Mouse (Mus musculus): ENCODE measurements around the gene 1810046K07Rik.

Gene 1810046K07Rik

DNA sequence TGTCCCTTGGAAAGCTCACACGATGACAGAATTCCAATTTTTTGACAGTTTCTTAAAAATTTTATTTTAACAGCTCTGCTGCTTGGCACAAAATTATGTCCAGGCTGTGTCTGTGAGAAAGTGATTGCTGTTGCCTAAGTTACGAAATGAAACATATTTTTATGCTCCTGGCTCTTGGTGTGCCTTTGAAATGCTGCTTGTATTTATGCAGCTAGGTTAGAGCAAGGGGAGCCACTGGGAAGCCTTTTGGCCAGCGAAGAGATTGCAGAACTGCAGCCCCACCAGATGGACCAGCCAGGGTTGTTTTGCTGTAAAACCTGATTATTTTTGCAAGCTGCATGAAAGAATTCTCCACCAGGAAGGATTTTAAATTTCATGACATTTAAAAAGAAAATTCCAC is 23.6 kb downstream of the 1810046K07Rik start:
- peak; percentile 72 for DNase-seq (ENCODE audit: low read depth, low spot score)

DNA sequence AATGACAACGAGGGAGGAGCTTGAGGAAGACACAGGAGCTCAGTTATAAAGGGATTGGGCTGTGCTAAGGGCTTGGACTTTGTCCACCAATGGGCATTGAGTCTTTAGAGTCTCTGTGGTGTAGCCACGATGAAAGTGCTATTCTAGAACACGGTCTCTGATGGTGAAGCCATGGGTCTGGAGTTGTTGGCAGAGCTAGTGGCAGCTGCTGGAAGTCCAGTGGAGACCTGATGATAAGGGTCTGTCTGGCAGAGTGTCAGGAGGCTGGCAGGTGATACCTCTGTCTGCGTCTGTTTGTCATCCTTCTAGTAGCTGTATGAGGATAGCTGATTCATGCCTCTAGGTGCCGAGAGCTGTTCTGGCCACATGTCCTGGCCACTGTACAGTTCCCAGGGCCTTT is 24.7 kb downstream of the 1810046K07Rik start:
- DNase-seq (ENCODE audit: low read depth, low spot score): no peak

DNA sequence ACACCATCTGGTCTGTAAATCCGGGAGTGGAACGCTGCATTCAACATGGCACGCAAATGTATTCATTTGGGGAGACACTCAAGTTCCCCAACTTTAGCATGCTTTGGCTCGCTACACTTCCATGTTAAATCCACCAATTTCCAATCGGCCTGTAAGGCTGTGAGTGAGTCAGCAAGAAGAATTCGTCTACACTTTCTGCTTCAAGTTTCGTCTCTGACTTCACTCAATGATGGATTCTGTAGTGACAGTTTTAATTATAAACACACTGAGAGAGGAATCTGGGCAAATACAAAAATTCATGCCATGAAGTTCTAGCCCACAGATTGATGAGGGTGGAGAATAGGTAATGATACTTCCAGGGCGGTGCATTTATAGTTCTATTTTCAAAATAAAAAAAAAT is 35.2 kb downstream of the 1810046K07Rik start:
- no peak for DNase-seq (ENCODE audit: low read depth, low spot score)

DNA sequence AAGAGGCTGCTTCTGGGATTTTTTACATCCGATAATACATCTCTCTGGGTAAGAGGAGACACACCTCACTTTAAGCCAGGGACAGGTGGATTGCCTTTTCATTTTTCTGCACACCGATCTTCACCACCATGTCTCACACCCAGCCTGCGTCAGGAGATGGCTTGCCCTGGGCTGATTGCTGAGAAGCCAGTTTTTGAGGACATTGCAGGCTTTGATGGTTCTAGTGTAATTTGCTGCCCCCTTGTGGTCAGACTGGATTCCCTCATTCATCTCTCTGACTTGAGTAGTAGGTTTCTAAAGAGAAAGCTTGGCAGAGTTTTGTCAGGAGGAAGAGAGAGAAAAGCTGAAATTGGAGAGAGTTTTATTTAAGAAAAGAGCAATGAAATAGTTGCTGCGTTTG is 36.0 kb downstream of the 1810046K07Rik start:
- peak; percentile 70 for DNase-seq (ENCODE audit: low read depth, low spot score)

DNA sequence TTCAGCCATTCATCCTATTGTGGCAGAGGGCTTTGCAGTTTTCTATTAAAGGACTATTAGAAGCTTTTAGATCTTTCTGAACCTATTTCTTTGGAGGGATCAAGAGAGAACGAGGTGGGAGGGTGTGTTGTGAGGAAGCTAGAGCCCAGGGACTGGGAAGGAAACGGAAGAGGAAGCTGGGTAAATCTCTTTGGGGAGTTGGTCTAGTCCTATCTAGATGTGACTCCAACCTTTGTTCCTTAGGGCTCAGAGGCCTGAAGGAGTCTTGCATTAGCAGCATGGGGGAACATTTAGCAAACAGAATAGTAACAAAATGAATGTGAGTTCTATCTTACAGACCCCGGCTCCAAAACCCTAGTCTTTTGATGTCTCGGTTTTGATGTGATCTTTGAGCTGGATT is 37.7 kb downstream of the 1810046K07Rik start:
- DNase-seq (ENCODE audit: low read depth, low spot score): no peak

DNA sequence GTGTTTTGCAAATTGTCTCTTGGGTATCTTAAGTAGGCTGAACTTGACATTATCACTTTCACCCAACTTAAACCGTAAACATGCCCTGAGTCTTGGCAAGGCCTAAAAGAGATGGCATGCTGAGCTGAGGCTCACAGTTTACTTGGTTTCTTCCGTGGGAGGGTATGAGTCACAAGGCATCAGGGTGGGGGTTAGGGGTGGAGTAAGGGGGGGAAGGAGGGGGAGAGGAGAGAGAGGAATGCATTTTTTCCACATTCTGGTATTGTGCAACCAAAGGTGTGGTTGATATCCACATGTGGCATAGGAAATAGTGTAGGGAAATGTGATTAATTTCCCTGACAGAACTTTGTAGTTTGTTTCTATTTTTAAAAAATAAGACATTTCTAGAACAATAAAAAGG is 42.6 kb downstream of the 1810046K07Rik start:
- DNase-seq (ENCODE audit: low read depth, low spot score): no peak

DNA sequence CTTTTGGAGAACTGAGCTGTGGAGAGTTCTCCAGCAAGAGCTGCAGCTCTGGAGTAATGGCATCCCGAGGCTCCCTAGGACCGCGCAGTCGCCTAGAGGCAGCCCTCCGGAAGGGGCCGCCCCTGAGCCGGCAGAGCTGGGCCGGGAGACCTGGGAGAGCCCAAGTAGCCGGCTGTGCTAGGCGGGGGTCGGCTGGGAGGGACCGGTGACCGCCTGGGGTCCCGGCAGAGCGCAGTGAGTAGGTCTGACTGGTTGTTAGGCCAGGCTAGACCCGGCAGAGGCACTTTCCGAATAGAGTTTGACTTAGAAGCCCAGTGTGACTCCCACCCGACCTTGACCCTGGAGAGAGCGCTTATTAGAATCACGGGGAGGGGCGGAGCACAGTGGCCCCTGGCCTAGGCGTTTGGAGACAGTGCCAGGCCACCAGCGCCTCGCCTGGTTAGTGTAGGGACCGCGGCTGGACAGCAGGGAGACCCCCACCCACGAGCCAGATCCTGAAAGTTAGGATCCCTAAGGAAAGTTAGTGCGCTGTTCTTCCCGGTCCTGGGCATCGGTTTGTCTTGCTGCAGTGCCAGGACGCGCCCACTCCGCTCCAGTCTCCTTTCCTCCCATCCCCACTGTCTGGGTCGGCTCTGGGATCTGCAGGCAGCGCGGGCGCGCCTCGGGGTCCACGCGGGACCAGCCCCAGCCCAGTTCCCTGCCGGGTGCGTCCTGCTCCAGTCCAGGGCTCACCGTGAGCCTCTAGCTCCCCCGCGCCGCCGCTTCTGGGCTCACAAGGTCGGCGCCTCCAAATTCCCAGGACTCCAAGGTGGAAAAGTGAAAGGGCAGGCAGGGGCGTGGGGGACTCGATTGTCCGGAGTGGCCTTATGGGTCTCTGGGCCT is 50.0 kb downstream of the 1810046K07Rik start, which contains the start of gene Colca2:
Colca2 (minus strand) TSS at position 70 of the 882 bp plus-strand sequence.
- no peak for DNase-seq (ENCODE audit: low read depth, low spot score)

DNA sequence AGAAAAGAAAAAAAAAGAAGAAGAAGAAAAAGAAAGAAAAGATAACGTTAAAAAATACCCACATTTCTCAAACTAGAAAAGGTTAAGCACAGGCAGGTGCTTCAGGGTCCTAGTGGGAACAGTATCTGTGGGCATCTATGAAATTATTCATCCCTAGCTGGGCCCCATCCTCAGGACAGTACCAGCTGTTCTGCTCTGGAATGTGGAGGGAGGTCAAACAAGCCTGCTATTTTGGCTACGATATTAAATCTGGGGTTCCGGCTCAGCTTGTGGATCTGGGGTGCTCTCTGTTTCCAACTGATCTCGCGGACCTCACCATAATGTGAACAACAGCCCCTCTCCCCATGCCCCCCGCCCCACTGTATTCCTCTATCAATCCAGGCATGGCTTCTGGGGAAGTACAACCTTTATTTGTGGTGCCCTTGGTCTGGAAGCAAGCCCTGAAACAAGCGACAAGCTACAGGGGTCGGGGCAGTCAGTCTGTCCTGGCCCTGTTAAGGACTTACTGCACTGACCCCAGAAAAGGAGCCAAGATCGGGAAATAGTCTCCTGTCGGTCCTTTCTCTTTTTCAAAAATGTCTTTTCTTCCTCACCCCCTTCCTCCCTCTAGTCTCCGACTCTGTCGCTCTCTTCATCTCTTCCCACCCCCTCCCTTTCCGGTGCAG is 50.8 kb downstream of the 1810046K07Rik start:
- no peak for DNase-seq (ENCODE audit: low read depth, low spot score)

DNA sequence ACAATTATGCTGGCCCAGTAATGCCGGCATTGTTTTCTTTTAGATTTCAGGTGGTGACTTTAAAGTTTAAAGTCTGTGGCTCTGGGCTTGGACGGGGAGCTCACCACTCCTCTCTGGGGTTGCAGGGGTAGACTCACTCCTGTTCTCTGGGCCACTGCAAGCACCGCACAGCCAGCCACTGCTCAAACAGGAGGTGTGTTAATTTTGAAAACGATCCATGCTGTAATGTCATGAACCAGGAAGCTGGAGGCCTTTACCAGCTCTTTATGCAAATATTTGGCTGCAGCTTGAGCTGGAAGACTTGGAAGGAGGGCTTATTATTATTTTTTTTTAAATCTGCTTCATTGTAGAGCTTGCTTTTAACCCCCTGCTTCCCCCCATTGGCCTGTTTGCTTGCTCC is 54.0 kb downstream of the 1810046K07Rik start:
- no peak for DNase-seq (ENCODE audit: low read depth, low spot score)

DNA sequence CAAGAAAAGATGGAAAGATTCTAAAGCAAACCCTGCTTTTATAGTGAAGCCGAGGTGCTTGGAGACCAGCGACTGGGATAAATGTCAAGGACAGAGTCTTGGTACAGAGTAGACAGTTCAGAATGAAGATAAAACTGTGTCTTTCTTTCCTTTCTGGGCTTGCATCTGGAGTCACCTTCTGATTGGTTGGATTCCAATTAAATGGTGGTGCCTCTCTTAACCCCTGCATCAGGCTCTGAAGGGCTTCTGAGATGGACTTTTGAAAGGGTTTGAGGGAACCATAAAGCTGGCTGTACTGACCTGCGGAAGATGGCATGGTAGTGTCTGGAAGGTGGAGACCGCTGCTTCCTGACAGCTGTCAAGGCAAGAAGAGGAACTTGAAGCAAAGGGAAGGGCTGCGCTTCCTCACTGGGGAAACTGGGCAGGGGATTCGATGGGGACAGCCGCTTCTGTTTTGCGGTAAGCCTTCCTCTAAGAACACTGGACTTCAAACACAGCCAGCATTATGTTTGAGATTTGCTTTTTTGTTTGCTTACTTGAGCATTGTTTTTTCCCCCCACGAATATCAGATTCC is 55.0 kb downstream of the 1810046K07Rik start:
- DNase-seq (ENCODE audit: low read depth, low spot score): no peak

DNA sequence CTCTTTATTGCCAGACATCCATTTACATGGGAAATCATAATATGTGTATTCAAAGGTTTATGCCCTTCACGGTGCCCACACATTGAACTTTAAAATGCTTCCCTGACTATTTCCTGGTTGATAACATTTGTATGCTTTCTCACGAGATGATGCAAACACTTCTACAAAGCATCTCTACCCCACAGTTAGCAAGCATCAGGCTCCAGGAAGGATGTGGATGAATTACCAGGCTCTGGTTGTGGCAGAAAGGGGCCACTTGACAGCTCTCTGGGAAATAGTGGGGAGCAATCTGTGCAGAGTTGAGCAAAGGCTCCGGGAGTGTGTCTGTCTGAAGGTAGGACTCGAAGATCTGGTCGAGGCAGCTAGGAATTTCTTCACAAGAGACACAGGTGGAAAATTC is 56.6 kb downstream of the 1810046K07Rik start:
- DNase-seq (ENCODE audit: low read depth, low spot score): no peak

DNA sequence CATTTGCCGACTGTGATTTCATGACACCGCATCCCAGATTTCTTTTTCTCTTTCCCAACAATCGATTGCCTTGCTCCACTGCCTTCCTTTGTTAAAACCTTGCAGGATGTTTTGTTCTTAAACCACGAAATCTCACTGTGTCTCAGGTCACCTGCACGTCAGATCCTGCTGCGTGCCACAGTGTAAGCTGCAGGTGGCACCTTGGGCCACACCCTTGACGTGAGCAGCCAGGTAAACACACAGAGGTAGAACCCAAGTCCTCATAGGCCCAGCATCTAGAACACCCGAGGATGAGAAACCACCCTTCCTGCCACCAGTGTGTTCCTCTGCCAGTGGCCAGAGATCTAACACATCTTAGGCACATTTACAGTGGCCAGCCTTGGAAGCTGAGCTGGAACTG is 57.6 kb downstream of the 1810046K07Rik start:
- DNase-seq (ENCODE audit: low read depth, low spot score): no peak

DNA sequence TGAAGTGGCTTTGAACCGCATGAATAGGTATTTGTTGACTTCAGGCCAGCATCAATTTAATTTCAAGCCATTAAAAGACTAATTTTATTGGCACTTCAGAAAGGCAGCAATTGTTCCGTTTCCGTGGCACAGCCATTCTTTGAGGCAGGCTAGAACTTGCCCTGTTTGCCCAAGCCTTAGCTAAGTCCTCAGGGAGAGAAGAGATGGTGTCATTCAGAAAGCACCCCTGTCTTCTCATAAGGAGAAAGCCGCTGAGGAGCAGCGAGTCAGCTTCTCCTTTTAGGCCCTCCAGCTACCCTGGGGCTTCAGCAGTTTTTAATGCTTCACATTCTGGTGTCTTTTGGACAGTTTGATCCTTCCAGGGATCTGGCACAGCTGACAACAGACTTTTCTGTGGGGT is 59.9 kb downstream of the 1810046K07Rik start:
- no peak for DNase-seq (ENCODE audit: low read depth, low spot score)

DNA sequence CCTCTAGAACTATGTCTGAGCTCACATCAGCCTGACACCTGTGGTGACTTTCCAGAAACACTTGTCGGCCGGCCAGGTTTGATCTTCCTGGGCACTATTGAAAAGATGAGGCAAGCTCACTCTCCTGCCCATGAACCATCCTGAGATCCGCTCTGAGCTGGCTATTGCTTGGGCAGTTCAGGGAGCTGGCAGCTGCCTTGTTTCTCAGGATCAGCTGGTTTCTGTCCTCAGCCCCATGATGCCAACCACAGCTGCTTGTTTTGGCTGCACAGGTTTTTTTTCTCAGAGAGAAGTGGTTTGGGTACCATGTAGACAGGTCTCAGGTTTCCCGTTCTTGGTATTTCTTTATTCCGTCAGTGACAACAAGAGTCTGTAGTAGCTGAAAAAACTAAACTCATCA is 70.3 kb downstream of the 1810046K07Rik start:
- DNase-seq (ENCODE audit: low read depth, low spot score): no peak

DNA sequence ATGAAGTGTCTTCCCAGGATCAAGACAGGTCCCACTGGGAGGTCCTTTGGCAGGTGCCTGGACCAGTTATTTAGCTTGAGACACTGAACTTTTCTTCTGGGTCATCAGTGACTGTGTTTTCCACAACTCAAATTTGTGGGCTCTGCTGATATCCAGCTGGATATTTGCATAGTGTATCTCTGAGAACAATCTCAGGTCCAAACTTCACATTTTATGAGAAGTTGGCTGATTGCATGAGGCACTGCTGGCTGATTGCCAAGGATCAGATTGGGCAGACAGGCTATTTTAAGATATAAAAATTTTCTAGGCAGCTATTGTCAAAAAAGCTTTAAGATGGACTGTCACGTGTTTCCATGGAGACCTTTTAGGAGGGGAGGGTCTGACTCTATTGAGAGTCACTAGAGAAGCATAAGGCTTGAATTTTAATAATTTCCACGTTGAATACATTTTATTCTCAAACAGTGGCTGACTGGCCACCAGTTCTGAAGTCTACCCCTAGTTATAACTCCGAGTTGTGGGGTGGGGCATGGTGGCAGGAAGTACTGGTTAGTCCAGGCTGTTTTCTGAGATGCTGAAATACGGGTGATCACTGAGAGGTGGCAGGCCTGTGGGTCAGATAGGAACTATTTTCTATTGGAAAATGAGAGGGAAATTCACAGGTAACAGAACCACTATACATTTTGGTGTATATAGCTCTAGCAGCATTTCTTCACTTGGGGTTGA is 71.8 kb downstream of the 1810046K07Rik start:
- no peak for DNase-seq (ENCODE audit: low read depth, low spot score)
